Mouse (Mus musculus) spleen, adult 2 months (tissue): ENCODE data around the gene Get4. TPM values are rescaled to one million over a fixed set of nuclear protein-coding genes. Genes with fewer than 3 reads are reported as not detected.

Experiments
- DNase-seq, 2 experiments: peaks; one replicate each; pipeline versions ENCODE4 v3.0.0 to v3.0.0-alpha.2; 2012 to 2021; ENCODE audit warnings: low spot score in 2 of 2, low read depth in 1 of 2
- H3K27ac ChIP-seq: fragments of 200-500 bp; 2 replicates; pipeline ENCODE4 v1.5.1; 2012; ENCODE audit warnings: low read length, inconsistent platforms; ENCODE audit not compliant: insufficient read depth
- H3K27me3 ChIP-seq: fragments of 200-500 bp; 2 replicates; pipeline ENCODE4 v1.6.1; 2012; ENCODE audit warnings: mild to moderate bottlenecking, moderate library complexity, low read length, inconsistent platforms; ENCODE audit not compliant: control insufficient read depth, insufficient read depth
- H3K36me3 ChIP-seq: fragments of 200-500 bp; 2 replicates; pipeline ENCODE4 v1.6.1; 2012; ENCODE audit warnings: mild to moderate bottlenecking, low read length, inconsistent platforms; ENCODE audit not compliant: control insufficient read depth, insufficient read depth
- H3K4me1 ChIP-seq: fragments of 200-500 bp; 2 replicates; pipeline ENCODE4 v1.6.1; 2011; ENCODE audit warnings: inconsistent platforms; ENCODE audit not compliant: control insufficient read depth, insufficient read depth, insufficient read length
- H3K4me3 ChIP-seq: fragments of 200-500 bp; 2 replicates; pipeline ENCODE4 v1.5.1; 2011; ENCODE audit warnings: mild to moderate bottlenecking, inconsistent platforms; ENCODE audit not compliant: insufficient read depth, insufficient read length; ENCODE audit errors: extremely low read depth
- CTCF ChIP-seq: fragments of 200-500 bp; IDR thresholded peaks from 2 replicates; pipeline ENCODE4 v1.5.1; 2011; ENCODE audit warnings: mild to moderate bottlenecking, inconsistent platforms; ENCODE audit not compliant: insufficient read depth, insufficient read length, insufficient replicate concordance; ENCODE audit errors: extremely low read depth
- POLR2A ChIP-seq: fragments of 200-500 bp; IDR thresholded peaks from 2 replicates; pipeline ENCODE4 v1.6.1; 2011; ENCODE audit warnings: low read depth, low read length, inconsistent platforms
- WGBS: fragments of 180-500 bp; shearing (Covaris S2); methylation state at CpG from one replicate; pipeline ENCODE4 v1.1.7; 2018; 5-methylcytosine and 5-hydroxymethylcytosine counted together
- polyA plus RNA-seq: library from polyadenylated mRNA; depleted of rRNA; stranded (reverse); fragments of >200 nt; gene quantifications from 2 replicates; pipeline ENCODE4 v1.2.3, GENCODE M21; 2012

Gene Get4
- polyA plus RNA-seq, 1 experiment, result 91.4 TPM

DNA sequence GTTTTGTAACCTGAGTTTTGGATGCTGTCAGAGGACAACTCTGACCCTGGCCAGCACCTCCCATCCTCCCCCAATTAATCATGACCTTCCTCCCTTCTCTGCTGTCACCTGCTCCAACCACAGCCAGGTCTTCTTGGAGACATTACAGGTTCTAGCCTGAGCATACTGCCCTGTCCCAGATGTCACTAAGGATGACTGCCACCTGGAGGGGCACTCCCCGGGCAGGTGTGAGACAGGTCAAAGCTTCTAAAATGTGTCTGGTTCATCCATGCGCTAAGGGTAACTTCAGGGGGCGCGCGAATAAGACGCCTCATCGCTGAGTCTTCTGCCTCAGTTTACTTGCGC is 416 bp upstream of the Get4 start:
- no peaks in the 10 kb centered on the region for H3K27me3 ChIP-seq
- TF ChIP-seq CTCF (no peak), POLR2A (no peak)
- peak overlapping the region; percentile 63 for H3K27ac ChIP-seq
- H3K4me3 ChIP-seq, result peak overlapping the region; percentile 88
- peaks cover 15% of the 10 kb centered on the region for H3K36me3 ChIP-seq
- no peak for DNase-seq
- H3K4me1 ChIP-seq, result peaks cover 13% of the 10 kb centered on the region; the same call in 1 of the 2 replicates
- WGBS, result under 1% methylated on average over 8 of the region's 8 CpGs

DNA sequence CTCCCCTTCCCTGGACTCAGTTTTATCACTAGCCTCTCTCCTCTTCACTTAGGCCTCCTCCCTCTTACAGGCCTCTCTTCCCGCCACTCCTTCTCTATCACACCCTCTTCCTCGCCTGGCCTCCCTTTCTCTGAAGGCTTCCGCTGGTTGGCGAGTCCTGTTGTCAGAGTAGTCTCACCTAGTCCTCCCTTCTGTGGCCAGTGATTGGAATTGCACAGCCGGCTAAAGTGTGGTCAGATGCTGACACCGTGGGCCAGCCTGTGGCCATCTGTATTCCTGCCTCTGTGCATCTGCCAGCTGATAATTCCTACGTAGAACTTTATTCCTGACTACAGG is 754 bp downstream of the Get4 start:
- WGBS, result under 1% methylated on average over 7 of the region's 7 CpGs
- Histone ChIP-seq H3K4me3 (peak overlapping the region; percentile 88), H3K4me1 (peaks cover 17% of the 10 kb centered on the region; the same call in 1 of the 2 replicates), H3K27ac (peak overlapping the region; percentile 93), H3K27me3 (no peaks in the 10 kb centered on the region), H3K36me3 (peaks cover 5% of the 10 kb centered on the region)
- TF ChIP-seq POLR2A, result no peak
- TF ChIP-seq CTCF, result no peak
- DNase-seq, result peak in 1 of 2 experiments; percentile 18

DNA sequence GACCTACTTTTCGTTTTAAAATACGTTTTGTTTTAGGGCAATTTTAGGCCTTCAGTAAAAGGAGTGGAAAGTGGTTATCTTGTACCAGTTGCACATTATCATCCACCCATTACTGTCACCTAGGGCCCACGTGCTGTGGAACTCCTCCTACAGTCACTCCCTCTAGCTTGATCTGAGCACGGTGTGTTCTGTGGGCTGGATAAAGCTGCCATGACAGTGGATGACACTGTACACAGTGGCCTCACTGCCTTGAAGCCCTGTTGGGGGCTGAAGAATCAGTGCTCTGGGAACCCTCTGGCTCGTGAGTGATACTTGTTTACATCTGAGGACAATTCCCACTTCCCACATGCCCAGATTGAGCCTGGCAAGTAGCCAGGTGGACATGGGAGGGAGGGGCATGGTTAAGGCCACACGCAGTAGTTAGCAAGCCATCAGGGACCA is 1.2 kb downstream of the Get4 start:
- H3K36me3 ChIP-seq, result peaks cover 4% of the 10 kb centered on the region

DNA sequence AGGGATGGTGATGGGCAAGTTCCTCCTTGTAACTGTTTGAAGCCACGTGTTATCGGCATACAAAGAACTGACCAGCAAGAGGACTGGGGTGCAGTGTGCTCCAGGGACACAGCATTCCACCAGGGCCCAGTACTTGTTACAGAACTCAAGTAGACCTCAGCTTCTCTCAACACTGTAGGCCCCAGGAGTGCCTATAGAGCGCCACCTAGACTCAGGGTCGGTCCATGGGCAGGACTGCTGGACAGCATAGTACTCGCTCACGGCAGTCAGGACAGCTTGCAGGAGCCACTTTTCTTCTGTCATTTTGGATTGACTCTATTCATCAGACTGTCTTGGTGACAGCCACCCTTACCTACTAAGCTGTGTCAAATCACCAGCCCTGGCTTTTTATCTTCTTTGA is 2.8 kb downstream of the Get4 start:
- H3K4me1 ChIP-seq, result peaks cover 17% of the 10 kb centered on the region; the same call in 1 of the 2 replicates
- no peak overlapping the region for H3K4me3 ChIP-seq
- no peak for DNase-seq
- no peaks in the 10 kb centered on the region for H3K27me3 ChIP-seq
- 89% methylated on average over 6 of the region's 6 CpGs for WGBS
- TF ChIP-seq CTCF (no peak), POLR2A (no peak)
- H3K36me3 ChIP-seq, result no peaks in the 10 kb centered on the region
- H3K27ac ChIP-seq, result no peak overlapping the region

More for the DNA sequence above, 1.2 kb downstream of the Get4 start:
- Histone ChIP-seq H3K27ac (peak overlapping the region; percentile 93), H3K4me3 (peak overlapping the region; percentile 88), H3K27me3 (no peaks in the 10 kb centered on the region), H3K4me1 (peaks cover 17% of the 10 kb centered on the region; the same call in 1 of the 2 replicates)
- WGBS, result 3% methylated on average over 6 of the region's 6 CpGs
- TF ChIP-seq CTCF (no peak), POLR2A (no peak)
- DNase-seq, result no peak

DNA sequence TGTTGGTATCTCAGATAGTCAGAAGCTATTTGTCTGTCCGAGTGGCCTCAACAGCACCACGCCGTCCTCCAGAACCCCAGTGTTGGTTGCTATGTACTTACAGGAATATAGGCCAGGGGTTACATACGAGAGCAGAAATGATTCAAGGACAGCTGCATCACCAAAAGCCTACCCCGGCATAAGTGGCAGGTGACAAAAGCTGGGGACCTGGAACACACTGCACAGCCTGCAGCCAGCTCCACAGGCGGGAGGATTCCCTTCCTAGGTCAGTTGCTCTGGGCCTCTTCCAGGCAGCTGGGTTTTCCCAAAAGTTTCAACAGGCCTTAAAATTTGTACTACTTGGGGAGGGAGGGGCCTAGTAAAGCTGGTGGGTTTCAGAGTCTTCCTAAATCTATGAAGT is 3.7 kb downstream of the Get4 start:
- no peak overlapping the region for H3K4me3 ChIP-seq
- H3K4me1 ChIP-seq, result peaks cover 17% of the 10 kb centered on the region; the same call in 1 of the 2 replicates
- TF ChIP-seq POLR2A (no peak), CTCF (no peak)
- no peak for DNase-seq
- no peaks in the 10 kb centered on the region for H3K27me3 ChIP-seq
- no peak overlapping the region for H3K27ac ChIP-seq
- 91% methylated on average over 6 of the region's 6 CpGs for WGBS
- H3K36me3 ChIP-seq, result no peaks in the 10 kb centered on the region

DNA sequence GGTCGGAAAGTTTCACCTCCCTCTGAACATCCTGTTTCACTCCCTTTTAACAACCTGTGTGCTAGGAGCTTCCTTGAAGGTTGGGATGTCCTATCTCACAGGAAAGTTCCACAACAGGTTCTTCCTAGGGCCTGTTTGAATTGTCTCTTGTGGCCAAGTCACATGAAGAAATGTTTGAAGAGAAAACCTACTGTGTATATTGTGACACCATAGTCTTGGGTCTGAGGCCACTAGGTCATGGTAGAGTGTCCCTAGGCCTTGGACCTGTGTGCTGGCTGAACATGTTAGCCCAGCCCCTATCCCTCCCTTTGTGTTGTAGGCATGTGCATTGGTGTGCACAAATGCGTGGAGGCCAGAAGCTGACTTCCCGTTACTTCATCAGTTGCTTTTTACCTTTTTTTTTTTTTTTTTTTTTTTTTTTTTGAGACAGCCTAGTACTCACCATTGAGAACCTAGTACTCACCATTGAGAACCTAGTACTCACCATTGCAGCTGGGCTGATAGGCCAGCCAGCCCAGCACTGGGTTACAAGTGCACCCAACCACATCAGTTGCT is 4.2 kb downstream of the Get4 start:
- Histone ChIP-seq H3K4me1 (peaks cover 17% of the 10 kb centered on the region; the same call in 1 of the 2 replicates), H3K4me3 (no peak overlapping the region), H3K27ac (no peak overlapping the region), H3K36me3 (no peaks in the 10 kb centered on the region), H3K27me3 (no peaks in the 10 kb centered on the region)
- WGBS, result 38% methylated on average over 3 of the region's 3 CpGs
- no peak for DNase-seq
- TF ChIP-seq CTCF (no peak), POLR2A (no peak)

DNA sequence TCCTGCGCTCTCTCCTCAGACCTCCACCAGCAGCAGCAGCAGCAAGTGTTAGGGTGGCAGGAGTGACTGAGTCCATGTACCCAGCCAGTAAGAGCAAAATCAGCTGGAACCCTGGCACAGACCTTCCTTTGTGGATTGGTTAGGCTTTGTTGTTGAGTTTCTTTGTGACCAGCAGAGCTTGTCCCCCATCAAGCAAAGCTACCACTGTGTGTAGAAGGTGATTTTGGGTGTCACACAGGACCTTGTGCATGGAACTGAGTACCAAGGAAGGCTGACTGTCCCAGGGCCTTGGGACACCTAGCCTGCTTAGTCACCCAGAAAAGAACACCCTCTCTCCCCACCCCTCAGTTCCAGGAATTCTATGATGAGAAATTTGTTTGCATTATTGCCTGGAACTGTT is 5.1 kb downstream of the Get4 start:
- Histone ChIP-seq H3K27me3 (no peaks in the 10 kb centered on the region), H3K27ac (no peak overlapping the region), H3K4me3 (no peak overlapping the region), H3K4me1 (peaks cover 17% of the 10 kb centered on the region; the same call in 1 of the 2 replicates), H3K36me3 (peaks cover 1% of the 10 kb centered on the region)
- no peak for DNase-seq
- WGBS, result 100% methylated on average over 1 of the region's 1 CpGs
- TF ChIP-seq POLR2A (no peak), CTCF (no peak)
